ENCODE assay signal across 13 mouse cellular contexts in the genomic region with DNA sequence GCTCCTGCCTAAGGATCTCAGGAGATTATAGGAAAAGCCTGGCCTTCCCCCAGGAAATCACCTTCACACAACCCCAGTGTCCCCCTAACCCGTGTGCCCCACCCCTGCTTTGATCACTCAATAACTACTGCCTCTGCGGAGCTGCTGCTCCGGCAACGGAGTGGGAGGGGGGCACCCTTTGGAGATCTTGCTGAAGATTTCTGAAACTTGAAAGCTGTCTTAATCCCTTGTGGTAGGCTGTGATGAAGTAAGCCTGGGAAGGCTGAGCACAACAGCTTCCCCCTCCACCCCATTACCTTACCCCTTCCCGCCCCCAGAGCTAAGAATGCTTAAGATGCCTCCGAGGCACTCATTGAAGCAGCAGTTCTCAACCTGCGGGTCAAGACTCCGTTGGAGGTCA. TPM values are rescaled to one million over a fixed set of nuclear protein-coding genes. Genes with fewer than 3 reads are reported as not detected.
A peak's percentile ranks its signal among the peaks of the same experiment; 100 is the strongest.
DNase-seq lines count a peak whose midpoint lies in the region; ATAC-seq and TF ChIP-seq lines count a peak whose summit lies in the region.
"Had no signal": no experiment of that assay in that cellular context is flagged by ENCODE, and none has a peak within 500 bp of the region (broad histone marks: within the 10 kb centered on the region; RNA-seq: fewer than 3 reads in every experiment).

No protein-coding gene starts in this region.

- peak overlapping the region; percentile 60 for H3K9ac ChIP-seq in heart, embryonic 13.5 days
- H3K9ac ChIP-seq in hindbrain, embryonic 13.5 days, result peak overlapping the region; percentile 2; the same call in 1 of the 2 replicates
- no peak overlapping the region for H3K9ac ChIP-seq in midbrain, embryonic 14.5 days (replicated peaks; ENCODE audit: low read length)
- H3K9ac ChIP-seq: liver, embryonic 14.5 days had no signal

- H3K36me3 ChIP-seq in heart, embryonic 13.5 days, result peaks cover 24% of the 10 kb centered on the region
- H3K36me3 ChIP-seq in hindbrain, embryonic 13.5 days, result no peaks in the 10 kb centered on the region
- H3K36me3 ChIP-seq in midbrain, embryonic 14.5 days (ENCODE audit: control insufficient read depth, insufficient read depth, low read length), result no peaks in the 10 kb centered on the region

- H3K9me3 ChIP-seq in heart, embryonic 13.5 days, result no peaks in the 10 kb centered on the region
- H3K9me3 ChIP-seq in hindbrain, embryonic 13.5 days, result no peaks in the 10 kb centered on the region
- no peaks in the 10 kb centered on the region for H3K9me3 ChIP-seq in midbrain, embryonic 14.5 days (ENCODE audit: control insufficient read depth, low read length)

- H3K27me3 ChIP-seq in heart, embryonic 13.5 days (replicated peaks), result no peaks in the 10 kb centered on the region
- no peaks in the 10 kb centered on the region for H3K27me3 ChIP-seq in hindbrain, embryonic 13.5 days
- H3K27me3 ChIP-seq in midbrain, embryonic 14.5 days (ENCODE audit: control insufficient read depth, insufficient read depth, low read length), result no peaks in the 10 kb centered on the region
- H3K27me3 ChIP-seq in cerebellum, adult 2 months (ENCODE audit: control insufficient read depth, insufficient read depth, low read length), result no peaks in the 10 kb centered on the region

- no peak for TF ChIP-seq CTCF in cerebellum, adult 2 months (IDR thresholded peaks at IDR 0.05; ENCODE audit: borderline replicate concordance, insufficient read depth, low read depth, low read length)
- TF ChIP-seq CTCF in left cerebral cortex, adult 2 months (IDR thresholded peaks at IDR 0.05), result no peak

- DNase-seq in heart, postnatal 36 days, result no peak
- peak; percentile 43 for DNase-seq in R1 (ENCODE audit: low read depth, low spot score)
- DNase-seq in midbrain, embryonic 14.5 days, result peak; percentile 59
- DNase-seq in thymus, postnatal 4 days, result no peak
- no peak for DNase-seq in cerebellum, adult 2 months
- no peak for DNase-seq in left cerebral cortex, adult 2 months (ENCODE audit: extremely low spot score in 1 of 2, low spot score in 2 of 2)

- WGBS in heart, embryonic 13.5 days, result 13% methylated on average over 8 of the region's 8 CpGs
- WGBS in hindbrain, embryonic 13.5 days, result 18% methylated on average over 8 of the region's 8 CpGs
- WGBS in midbrain, embryonic 14.5 days, result 5% methylated on average over 8 of the region's 8 CpGs
- 58% methylated on average over 8 of the region's 8 CpGs for WGBS in cerebellum, adult 2 months

- H3K27ac ChIP-seq in heart, embryonic 13.5 days (replicated peaks), result peak overlapping the region; percentile 87
- H3K27ac ChIP-seq in hindbrain, embryonic 13.5 days, result no peak overlapping the region
- peak overlapping the region; percentile 52 for H3K27ac ChIP-seq in midbrain, embryonic 14.5 days (replicated peaks; ENCODE audit: low read depth, low read length)
- H3K27ac ChIP-seq in cerebellum, adult 2 months (ENCODE audit: insufficient read depth, low read length), result no peak overlapping the region
- no peak overlapping the region for H3K27ac ChIP-seq in left cerebral cortex, adult 2 months
- H3K27ac ChIP-seq: liver, embryonic 14.5 days had no signal

- ATAC-seq in heart, embryonic 13.5 days (ENCODE audit: extremely low read depth, insufficient number of reproducible peaks, low FRiP score, low TSS enrichment), result no peak
- no peak for ATAC-seq in hindbrain, embryonic 13.5 days (ENCODE audit: low FRiP score)
- peak; percentile 49; the same call in 1 of the 2 replicates for ATAC-seq in midbrain, embryonic 14.5 days (ENCODE audit: low FRiP score, low TSS enrichment)

- peaks cover 88% of the 10 kb centered on the region for H3K4me1 ChIP-seq in heart, embryonic 13.5 days
- peaks cover 56% of the 10 kb centered on the region for H3K4me1 ChIP-seq in hindbrain, embryonic 13.5 days (replicated peaks)
- H3K4me1 ChIP-seq in midbrain, embryonic 14.5 days (ENCODE audit: control insufficient read depth, insufficient read depth, low read length), result peaks cover 15% of the 10 kb centered on the region
- peaks cover 39% of the 10 kb centered on the region for H3K4me1 ChIP-seq in cerebellum, adult 2 months (ENCODE audit: control insufficient read depth, insufficient read depth, low read length)

- intact Hi-C loops in heart, postnatal 36 days (cut with DNase I), result loop anchor here (5.0 kb wide), 1 partner anchor 39 kb away; a partner anchor contains a TSS
- intact Hi-C loops in left cerebral cortex, adult 2 months (cut with DNase I), result no loop called here

- no peak overlapping the region for H3K4me2 ChIP-seq in heart, embryonic 13.5 days
- H3K4me2 ChIP-seq in hindbrain, embryonic 13.5 days, result no peak overlapping the region
- H3K4me2 ChIP-seq in midbrain, embryonic 14.5 days (ENCODE audit: low read length), result no peak overlapping the region

- H3K4me3 ChIP-seq in heart, embryonic 13.5 days, result no peak overlapping the region
- no peak overlapping the region for H3K4me3 ChIP-seq in hindbrain, embryonic 13.5 days
- no peak overlapping the region for H3K4me3 ChIP-seq in midbrain, embryonic 14.5 days (replicated peaks; ENCODE audit: low read depth, low read length)
- no peak overlapping the region for H3K4me3 ChIP-seq in cerebellum, adult 2 months (replicated peaks; ENCODE audit: insufficient read depth, low read depth, low read length)
- H3K4me3 ChIP-seq in left cerebral cortex, adult 2 months, result no peak overlapping the region

- TF ChIP-seq POLR2A in cerebellum, adult 2 months (IDR thresholded peaks at IDR 0.05; ENCODE audit: borderline replicate concordance, insufficient read depth, low read length), result no peak

RNA-seq across cellular contexts. Expression of a gene that starts 21.0 kb away (rescaled TPM):
- 4.7 and 5.0 TPM in 2 replicates for polyA plus RNA-seq in heart, embryonic 13.5 days (2015; fragmentation: Nextera tagmentation; extraction: Ambion mirVana)
- under 1 TPM; 0.39 to 0.60 TPM for total RNA-seq in heart, postnatal 36 days (2021)
- 6.1 and 7.2 TPM in 2 replicates for polyA plus RNA-seq in hindbrain, embryonic 13.5 days (2015; fragmentation: Nextera tagmentation; extraction: Ambion mirVana)
- polyA plus RNA-seq in midbrain, embryonic 14.5 days (2014; fragmentation: Nextera tagmentation; extraction: Ambion mirVana), result 3.2 and 3.9 TPM in 2 replicates
- 1.5 and 1.6 TPM in 2 replicates for polyA plus RNA-seq in cerebellum, adult 2 months (2012; rRNA removed)
- under 1 TPM; 0.61 to 0.77 TPM for total RNA-seq in left cerebral cortex, adult 2 months (2021)
- total RNA-seq: megakaryocyte-erythroid progenitor cell, adult 5-6 weeks had no signal

RNA-seq across cellular contexts. Expression of a gene that starts 35.5 kb away (rescaled TPM):
- not detected in 2 replicates for polyA plus RNA-seq in heart, embryonic 13.5 days (2015; fragmentation: Nextera tagmentation; extraction: Ambion mirVana)
- not detected for total RNA-seq in heart, postnatal 36 days (2021)
- polyA plus RNA-seq in hindbrain, embryonic 13.5 days (2015; fragmentation: Nextera tagmentation; extraction: Ambion mirVana), result not detected in 2 replicates
- not detected in 2 replicates for polyA plus RNA-seq in midbrain, embryonic 14.5 days (2014; fragmentation: Nextera tagmentation; extraction: Ambion mirVana)
- polyA plus RNA-seq in cerebellum, adult 2 months (2012; rRNA removed), result not detected in 2 replicates
- total RNA-seq in left cerebral cortex, adult 2 months (2021), result not detected
- total RNA-seq: hematopoietic stem cell, adult 5-6 weeks; layer of hippocampus, postnatal 10 days; megakaryocyte-erythroid progenitor cell, adult 5-6 weeks had no signal
- polyA plus RNA-seq: frontal cortex, adult 2 months; liver, embryonic 14.5 days had no signal

RNA-seq across cellular contexts. Expression of a gene that starts 37.3 kb away (rescaled TPM):
- 15.7 and 20.7 TPM in 2 replicates for polyA plus RNA-seq in heart, embryonic 13.5 days (2015; fragmentation: Nextera tagmentation; extraction: Ambion mirVana)
- 1 to 10 TPM; 1.6 to 2.5 TPM for total RNA-seq in heart, postnatal 36 days (2021)
- 18.5 and 20.8 TPM in 2 replicates for polyA plus RNA-seq in hindbrain, embryonic 13.5 days (2015; fragmentation: Nextera tagmentation; extraction: Ambion mirVana)
- polyA plus RNA-seq in midbrain, embryonic 14.5 days (2014; fragmentation: Nextera tagmentation; extraction: Ambion mirVana), result 11.7 and 16.2 TPM in 2 replicates
- 8.4 and 10.5 TPM in 2 replicates for polyA plus RNA-seq in cerebellum, adult 2 months (2012; rRNA removed)
- 1 to 10 TPM; 3.8 to 4.6 TPM for total RNA-seq in left cerebral cortex, adult 2 months (2021)

Comparison
In these comparisons a context has a peak if more than half of its experiments do, and no peak if none do; other contexts are left out.
1. H3K27ac ChIP-seq: peak in heart, embryonic 13.5 days (single experiment) and midbrain, embryonic 14.5 days (single experiment); none in hindbrain, embryonic 13.5 days (single experiment), cerebellum, adult 2 months (single experiment) and left cerebral cortex, adult 2 months (single experiment).
2. DNase-seq: peak in R1 (single experiment) and midbrain, embryonic 14.5 days (single experiment); none in heart, postnatal 36 days (0 of 2), thymus, postnatal 4 days (single experiment), cerebellum, adult 2 months (0 of 2) and left cerebral cortex, adult 2 months (0 of 2).